Mouse (Mus musculus) intestine, postnatal 0 days (tissue): ENCODE data around the gene Olfr332. TPM values are rescaled to one million over a fixed set of nuclear protein-coding genes. Genes with fewer than 3 reads are reported as not detected.
"Not testable (repeated sequence)": the region's sequence is repeated elsewhere in the genome, so short reads cannot be mapped to it uniquely, and the experiment has no call there.

ENCODE experiments used
- ATAC-seq: fragments of 200-750 bp; cut with Nextera tagmentation; 2 replicates; pipeline ENCODE4 v1.8.0; 2017; ENCODE audit warnings: mild to moderate bottlenecking, moderate TSS enrichment, moderate library complexity
- H3K27ac ChIP-seq: fragments of 300-500 bp; sonication (generic); 2 replicates; pipeline ENCODE4 v1.5.1; 2014; ENCODE audit warnings: mild to moderate bottlenecking, low read depth, low read length, moderate library complexity
- H3K27me3 ChIP-seq: fragments of 300-500 bp; sonication (generic); replicated peaks from 2 replicates; pipeline ENCODE4 v1.6.1; 2014; ENCODE audit warnings: low read length, mixed read lengths; ENCODE audit not compliant: control insufficient read depth, insufficient read depth
- H3K36me3 ChIP-seq: fragments of 300-500 bp; sonication (generic); 2 replicates; pipeline ENCODE4 v1.6.1; 2014; ENCODE audit warnings: mild to moderate bottlenecking, moderate library complexity; ENCODE audit not compliant: control insufficient read depth, insufficient read depth
- H3K4me1 ChIP-seq: fragments of 300-500 bp; sonication (generic); replicated peaks from 2 replicates; pipeline ENCODE4 v1.6.1; 2014; ENCODE audit warnings: antibody characterized with exemption, low read length, mixed read lengths; ENCODE audit not compliant: control insufficient read depth, insufficient read depth
- H3K4me2 ChIP-seq: fragments of 300-500 bp; sonication (generic); replicated peaks from 2 replicates; pipeline ENCODE4 v1.6.1; 2014; ENCODE audit warnings: low read depth, mild to moderate bottlenecking, moderate library complexity
- H3K4me3 ChIP-seq: fragments of 300-500 bp; sonication (generic); 2 replicates; pipeline ENCODE4 v1.5.1; 2014; ENCODE audit warnings: low read depth, low read length
- H3K9ac ChIP-seq: fragments of 300-500 bp; sonication (generic); 2 replicates; pipeline ENCODE4 v1.6.1; 2014; ENCODE audit warnings: mild to moderate bottlenecking, low read depth, low read length
- H3K9me3 ChIP-seq: fragments of 300-500 bp; sonication (generic); 2 replicates; pipeline ENCODE4 v1.6.1; 2016; ENCODE audit warnings: mixed run types; ENCODE audit not compliant: control insufficient read depth
- CTCF ChIP-seq: sonication (generic); IDR thresholded peaks from 2 replicates; pipeline ENCODE4 v1.5.1; 2016; ENCODE audit warnings: low read depth, mild to moderate bottlenecking, control low read depth, antibody characterized with exemption, moderate library complexity
- WGBS: fragments of 180-500 bp; shearing (Covaris S2); extraction: QIAGEN DNeasy Blood & Tissue Kit; methylation state at CpG from one replicate; pipeline ENCODE4 v1.1.7; 2014; 5-methylcytosine and 5-hydroxymethylcytosine counted together
- polyA plus RNA-seq: library from polyadenylated mRNA; unstranded; fragments of >200 nt; fragmentation: Nextera tagmentation; extraction: Ambion mirVana; gene quantifications from 2 replicates; pipeline ENCODE4 v1.2.1, GENCODE M21; 2015

Gene Olfr332
- not detected in 2 replicates for polyA plus RNA-seq

DNA sequence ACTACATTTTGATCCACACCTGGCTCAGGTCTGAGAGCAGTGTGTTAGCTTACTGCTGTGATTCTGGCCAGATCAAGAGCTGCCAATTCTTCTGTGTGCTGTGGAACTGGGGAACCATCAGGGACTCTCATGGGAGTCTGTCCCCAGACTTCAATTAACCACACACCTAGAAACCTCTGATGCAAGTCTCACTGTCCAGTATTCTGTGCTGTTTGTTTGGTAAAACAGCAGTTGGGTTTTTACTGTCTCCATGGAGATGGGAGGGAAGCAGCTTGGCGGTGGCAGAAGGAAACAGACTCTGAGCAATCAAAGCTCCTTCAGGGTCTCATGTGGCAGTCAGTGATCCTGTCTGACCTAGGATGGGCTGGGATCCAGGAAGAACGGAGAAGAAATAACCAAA lies at the start of gene Olfr332:
Gene Olfr332, minus strand, starts transcription at position 101 of the 400 bp plus-strand sequence.
- TF ChIP-seq CTCF, result no peak
- peaks cover 42% of the 10 kb centered on the region; the same call in 1 of the 2 replicates for H3K27me3 ChIP-seq
- no peak for ATAC-seq
- H3K36me3 ChIP-seq, result no peaks in the 10 kb centered on the region
- 80% methylated on average over 2 of the region's 2 CpGs for WGBS
- H3K9ac ChIP-seq, result no peak within 1 kb of the TSS
- no peak within 1 kb of the TSS for H3K27ac ChIP-seq
- H3K4me2 ChIP-seq, result no peak within 1 kb of the TSS
- no peaks in the 10 kb centered on the region for H3K9me3 ChIP-seq
- H3K4me3 ChIP-seq, result no peak within 1 kb of the TSS
- H3K4me1 ChIP-seq, result no peaks in the 10 kb centered on the region

DNA sequence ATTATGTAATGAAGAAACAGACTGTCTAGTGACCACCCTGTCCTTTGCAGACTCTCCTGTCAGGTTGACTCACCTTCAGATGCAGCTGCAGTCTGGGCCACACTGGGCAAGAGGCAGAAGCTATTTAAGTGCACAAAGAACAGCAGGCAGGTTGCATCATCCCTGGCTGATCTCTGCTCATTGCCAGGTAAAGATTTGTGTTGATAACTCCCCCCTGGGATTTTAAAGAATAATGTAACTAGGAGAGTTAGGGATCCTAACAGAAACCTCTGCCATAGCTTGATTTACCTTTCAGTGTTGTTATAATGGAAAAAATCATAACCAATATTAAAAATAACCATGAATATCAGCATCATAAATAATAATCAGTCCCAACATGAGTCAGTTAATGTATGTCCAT lies 42.4 kb upstream of the Olfr332 start, which contains the start of gene Olfr330:
Gene Olfr330, minus strand, starts transcription at position 101 of the 400 bp plus-strand sequence.
- H3K4me2 ChIP-seq, H3K27ac ChIP-seq, ATAC-seq, H3K4me3 ChIP-seq, H3K27me3 ChIP-seq, H3K4me1 ChIP-seq, H3K9ac ChIP-seq, H3K36me3 ChIP-seq, H3K9me3 ChIP-seq: not testable (repeated sequence)

DNA sequence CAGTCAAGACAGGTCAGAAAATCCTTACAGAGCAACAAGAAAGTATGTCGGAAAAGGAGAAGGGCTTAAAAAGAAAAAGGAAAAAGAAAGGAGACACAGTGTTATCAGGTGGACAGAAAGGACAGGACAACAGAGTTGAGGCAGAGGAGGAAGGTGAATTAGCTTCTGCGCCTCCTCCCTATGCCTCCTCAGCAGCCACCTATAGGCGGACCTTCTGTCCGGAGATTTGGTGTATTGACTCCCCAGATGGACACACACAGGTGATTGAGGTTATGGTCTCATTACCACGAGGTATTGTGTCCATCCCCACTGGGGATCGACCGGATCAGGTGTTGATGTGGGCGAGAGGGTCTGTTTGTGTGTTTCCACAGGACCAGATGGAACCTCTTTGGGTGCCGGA lies 27.4 kb upstream of the Olfr332 start:
- not testable (repeated sequence) for H3K9me3 ChIP-seq, H3K4me3 ChIP-seq, H3K36me3 ChIP-seq, H3K27ac ChIP-seq, H3K27me3 ChIP-seq, H3K9ac ChIP-seq, H3K4me2 ChIP-seq, ATAC-seq, H3K4me1 ChIP-seq
- WGBS, result 94% methylated on average over 6 of the region's 9 CpGs

DNA sequence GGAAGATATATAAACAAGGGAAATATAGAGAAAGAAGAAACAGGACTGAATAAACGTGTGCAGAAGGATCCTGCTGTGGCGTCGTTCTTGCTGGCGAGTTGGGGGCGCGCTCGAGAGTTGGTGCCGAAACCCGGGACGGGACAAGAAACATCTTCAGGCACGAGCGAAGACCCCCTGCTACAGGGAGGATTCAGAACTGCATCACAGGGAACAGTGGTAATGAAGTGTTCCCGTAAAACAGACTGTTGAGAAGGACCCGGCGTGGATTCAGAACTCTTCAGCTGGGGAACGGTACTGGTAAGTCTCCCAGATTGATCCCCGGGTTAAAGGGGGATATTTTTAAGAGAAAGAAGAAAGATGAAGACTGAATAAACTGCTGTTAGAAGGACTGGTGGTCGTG lies 26.6 kb upstream of the Olfr332 start:
- not testable (repeated sequence) for H3K36me3 ChIP-seq, H3K4me1 ChIP-seq, H3K9ac ChIP-seq, ATAC-seq, H3K4me2 ChIP-seq, H3K27me3 ChIP-seq, H3K27ac ChIP-seq, H3K4me3 ChIP-seq, H3K9me3 ChIP-seq
- WGBS, result 94% methylated on average over 18 of the region's 18 CpGs

DNA sequence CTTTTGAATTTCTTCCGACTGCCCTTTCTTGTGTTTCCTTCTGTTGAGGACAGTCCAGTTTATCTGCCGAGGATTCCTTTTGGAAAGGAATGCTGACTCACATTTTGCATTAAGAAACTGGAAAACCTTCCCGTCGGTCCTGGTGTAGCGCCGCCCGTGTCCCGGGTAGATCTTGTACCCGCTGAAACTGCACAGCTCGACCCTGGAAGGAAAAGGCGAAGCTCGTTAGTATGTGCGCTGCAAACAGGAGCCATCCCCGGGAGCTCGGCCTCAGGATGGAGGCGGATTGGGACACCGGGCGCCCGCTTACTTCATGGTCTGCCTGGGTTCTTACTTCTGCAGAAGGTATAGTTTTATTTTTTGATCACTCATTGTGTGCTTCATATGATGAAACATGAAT lies 16.7 kb upstream of the Olfr332 start:
- not testable (repeated sequence) for H3K36me3 ChIP-seq, H3K9me3 ChIP-seq, H3K9ac ChIP-seq, H3K27ac ChIP-seq, H3K4me2 ChIP-seq, H3K4me3 ChIP-seq, H3K4me1 ChIP-seq, ATAC-seq, H3K27me3 ChIP-seq
- WGBS, result 83% methylated on average over 19 of the region's 19 CpGs

DNA sequence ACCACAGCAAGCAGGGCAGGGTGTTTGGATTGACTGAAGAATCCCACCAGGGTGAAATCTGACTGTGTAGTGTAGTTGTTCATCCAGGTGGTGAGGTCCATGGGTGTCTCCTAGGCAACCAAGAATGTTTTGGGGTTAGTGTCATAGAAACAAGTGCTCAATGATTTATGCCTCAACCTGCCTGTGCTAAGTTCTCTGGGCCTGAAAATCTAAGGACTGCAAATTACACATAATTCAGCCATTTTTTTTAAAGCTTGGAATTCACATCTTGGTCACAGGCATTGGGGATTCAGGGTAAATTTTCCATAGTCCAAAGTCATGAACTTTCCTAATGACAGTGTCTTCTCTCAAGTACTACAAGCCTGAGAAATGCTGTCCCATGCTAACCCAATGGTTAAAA lies 10.1 kb upstream of the Olfr332 start, which contains the start of gene Olfr331:
Gene Olfr331, minus strand, starts transcription at position 101 of the 400 bp plus-strand sequence.
- not testable (repeated sequence) for ATAC-seq, H3K36me3 ChIP-seq, H3K4me2 ChIP-seq, H3K27ac ChIP-seq, H3K4me3 ChIP-seq, H3K4me1 ChIP-seq, H3K9ac ChIP-seq, H3K9me3 ChIP-seq
- peaks cover 36% of the 10 kb centered on the region for H3K27me3 ChIP-seq

DNA sequence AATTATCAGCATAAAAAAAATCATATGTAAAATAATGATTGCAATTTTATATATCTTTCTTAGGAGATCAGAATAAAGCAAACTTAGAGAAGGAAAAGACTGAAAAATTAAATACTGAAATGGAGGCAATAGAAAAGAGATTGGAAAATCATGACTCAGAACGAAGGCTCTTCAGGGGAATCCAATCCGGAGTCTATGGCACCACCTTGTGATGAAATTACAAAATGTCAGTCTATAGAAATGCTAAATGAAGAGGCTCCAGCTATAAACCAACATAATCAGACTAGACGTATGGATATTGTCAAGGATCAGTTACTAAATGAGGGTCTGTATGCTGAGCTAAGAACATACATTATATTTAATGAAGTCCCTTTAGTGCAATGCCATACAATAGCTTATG lies 6.9 kb upstream of the Olfr332 start:
- 36% methylated on average over 3 of the region's 3 CpGs for WGBS
- H3K27me3 ChIP-seq, result peaks cover 41% of the 10 kb centered on the region
- ATAC-seq, result no peak
- no peaks in the 10 kb centered on the region for H3K4me1 ChIP-seq
- no peak overlapping the region for H3K4me3 ChIP-seq
- H3K36me3 ChIP-seq, result no peaks in the 10 kb centered on the region
- peak; percentile 62 for TF ChIP-seq CTCF
- H3K4me2 ChIP-seq, result no peak overlapping the region
- no peak overlapping the region for H3K27ac ChIP-seq
- H3K9ac ChIP-seq, result no peak overlapping the region
- no peaks in the 10 kb centered on the region for H3K9me3 ChIP-seq
